Mouse (Mus musculus) adrenal gland, postnatal 25 days (tissue): ENCODE measurements around the gene Nkpd1. TPM values are rescaled to one million over a fixed set of nuclear protein-coding genes. Genes with fewer than 3 reads are reported as not detected.

ENCODE experiments used
- total RNA-seq: library from RNA; stranded (reverse); gene quantifications from 2 replicates; pipeline ENCODE4 v1.2.3, GENCODE M21; 2021

Gene Nkpd1
- total RNA-seq, 1 experiment from 2014 or later, result not detected

Other genes with a start within 250 kb of the Nkpd1 start
- 47.4 and 61.4 TPM in 2 replicates for gene Vasp, start 246.0 kb upstream of the Nkpd1 start, total RNA-seq
- gene Ppm1n, start 237.8 kb upstream of the Nkpd1 start, total RNA-seq, result not detected in 2 replicates
- 2.5 and 5.3 TPM in 2 replicates for gene Rtn2, start 235.2 kb upstream of the Nkpd1 start, total RNA-seq
- gene Fosb, start 207.8 kb upstream of the Nkpd1 start, total RNA-seq, result 1.0 and 1.3 TPM in 2 replicates
- 44.5 and 45.8 TPM in 2 replicates for gene Ercc1, start 173.1 kb upstream of the Nkpd1 start, total RNA-seq
- gene Cd3eap, start 158.4 kb upstream of the Nkpd1 start, total RNA-seq, result 13.4 and 13.5 TPM in 2 replicates
- 6.7 and 9.3 TPM in 2 replicates for gene Ppp1r13l, start 158.1 kb upstream of the Nkpd1 start, total RNA-seq
- 34.8 and 42.9 TPM in 2 replicates for gene Ercc2, start 135.8 kb upstream of the Nkpd1 start, total RNA-seq
- 1.9 and 2.9 TPM in 2 replicates for gene Klc3, start 113.7 kb upstream of the Nkpd1 start, total RNA-seq
- 1.1 TPM in 1 of 2 replicates, not detected in the other for gene Ckm, start 113.1 kb upstream of the Nkpd1 start, total RNA-seq
- gene Mark4, start 59.0 kb upstream of the Nkpd1 start, total RNA-seq, result 56.0 and 69.2 TPM in 2 replicates
- gene Exoc3l2, start 54.5 kb upstream of the Nkpd1 start, total RNA-seq, result 31.9 and 38.0 TPM in 2 replicates
- gene Bloc1s3, start 9.5 kb upstream of the Nkpd1 start, total RNA-seq, result 13.0 and 15.9 TPM in 2 replicates
- gene Trappc6a, start 9.4 kb upstream of the Nkpd1 start, total RNA-seq, result 76.5 and 92.1 TPM in 2 replicates
- 74.4 and 81.6 TPM in 2 replicates for gene Ppp1r37, start 45.2 kb downstream of the Nkpd1 start, total RNA-seq
- 0.62 and 0.73 TPM in 2 replicates for gene Zfp296, start 59.4 kb downstream of the Nkpd1 start, total RNA-seq
- 75.6 and 93.0 TPM in 2 replicates for gene Gemin7, start 59.8 kb downstream of the Nkpd1 start, total RNA-seq
- gene Clasrp, start 86.6 kb downstream of the Nkpd1 start, total RNA-seq, result 57.4 and 67.6 TPM in 2 replicates
- gene Relb, start 111.6 kb downstream of the Nkpd1 start, total RNA-seq, result 25.6 and 32.3 TPM in 2 replicates
- gene Clptm1, start 147.2 kb downstream of the Nkpd1 start, total RNA-seq, result 148 and 159 TPM in 2 replicates
- gene Apoc2, start 160.1 kb downstream of the Nkpd1 start, total RNA-seq, result 3.1 TPM in 1 of 2 replicates, not detected in the other
- 1.0 and 3.9 TPM in 2 replicates for gene Gm44805, start 163.6 kb downstream of the Nkpd1 start, total RNA-seq
- 86.9 and 90.9 TPM in 2 replicates for gene Apoc4, start 163.6 kb downstream of the Nkpd1 start, total RNA-seq
- 1,269 and 1,513 TPM in 2 replicates for gene Apoc1, start 174.8 kb downstream of the Nkpd1 start, total RNA-seq
- gene Apoe, start 181.3 kb downstream of the Nkpd1 start, total RNA-seq, result 714 and 971 TPM in 2 replicates
- 96.1 and 115 TPM in 2 replicates for gene Tomm40, start 197.6 kb downstream of the Nkpd1 start, total RNA-seq
- 62.3 and 66.9 TPM in 2 replicates for gene Nectin2, start 232.6 kb downstream of the Nkpd1 start, total RNA-seq